Mouse (Mus musculus) cerebellum, adult 2 months (tissue): ENCODE results near the gene Ltbp1.

Experiments used
- CTCF ChIP-seq: fragments of 200-500 bp; IDR thresholded peaks from 2 replicates; pipeline ENCODE4 v1.5.1; 2011; ENCODE audit warnings: low read depth, mild to moderate bottlenecking, control low read depth, low read length, moderate library complexity, borderline replicate concordance; ENCODE audit not compliant: insufficient read depth
- POLR2A ChIP-seq: fragments of 200-500 bp; IDR thresholded peaks from 2 replicates; pipeline ENCODE4 v1.6.1; 2011; ENCODE audit warnings: low read length, control low read depth, borderline replicate concordance; ENCODE audit not compliant: insufficient read depth

DNA sequence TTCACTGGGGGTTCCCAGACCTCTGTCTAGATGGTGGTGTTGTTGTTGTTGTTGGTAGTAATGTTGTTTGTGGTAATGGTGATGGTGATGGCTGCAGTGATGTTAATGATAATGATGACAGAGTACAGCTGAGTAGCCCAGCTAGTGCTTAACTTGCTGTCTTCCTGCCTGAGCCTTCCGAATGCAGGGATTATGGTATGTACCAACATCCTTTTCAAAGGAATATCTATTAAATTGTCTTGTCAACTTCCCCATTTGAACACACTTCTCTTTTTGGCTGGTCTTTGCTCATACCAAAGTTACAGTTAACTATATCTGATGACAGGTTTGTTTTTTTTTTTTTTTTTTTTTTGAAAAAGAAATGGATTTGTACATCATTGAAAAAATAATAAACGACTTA lies 191.6 kb downstream of the Ltbp1 start:
- TF ChIP-seq CTCF (no peak), POLR2A (no peak)
